Mouse (Mus musculus) erythroblast, embryonic 14.5 days (primary cell): Measurements from ENCODE around the gene Cep95.

Experiments used
- GATA1 ChIP-seq: IDR thresholded peaks from 2 replicates; pipeline ENCODE4 v1.6.1; 2012; ENCODE audit warnings: low read length, inconsistent platforms, mixed read lengths
- TAL1 ChIP-seq: IDR thresholded peaks from 3 replicates; pipeline ENCODE4 v1.6.1; 2012; ENCODE audit warnings: low read length, inconsistent platforms, mixed read lengths

DNA sequence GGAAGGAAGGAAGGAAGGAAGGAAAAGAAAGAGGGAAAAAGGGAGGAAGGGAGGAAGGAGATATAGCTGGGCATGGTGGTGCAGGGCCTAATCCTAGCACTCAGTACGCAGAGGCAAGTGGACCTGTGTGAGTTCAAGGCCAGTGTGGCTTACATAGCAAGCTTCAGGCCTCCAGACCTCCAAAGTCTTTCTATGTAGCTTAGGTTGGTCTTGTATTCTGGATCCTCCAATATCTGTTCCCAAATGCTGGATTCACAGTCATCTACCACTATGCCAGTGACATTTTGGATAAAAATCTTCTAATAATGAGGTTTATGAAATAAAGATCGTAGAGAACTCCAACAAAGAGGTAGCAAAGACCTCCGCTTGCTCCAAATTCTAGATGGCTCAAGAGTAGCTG is 47.2 kb upstream of the Cep95 start:
- TF ChIP-seq GATA1 (no peak), TAL1 (no peak)
